Mouse (Mus musculus): ENCODE results near the gene Krtap6-5.
"Not testable (repeated sequence)": the region's sequence is repeated elsewhere in the genome, so short reads cannot be mapped to it uniquely, and the experiment has no call there.

Krtap6-5 gene

GRCm38 (mm10) chr16:89047783-89048182 is at the start of gene Krtap6-5:
Krtap6-5 (minus strand) TSS chr16:89047883.
- no peak for DNase-seq (ENCODE audit: low spot score in 2 of 2)

GRCm38 (mm10) chr16:89071041-89071440 is 23.4 kb upstream of the Krtap6-5 start:
- DNase-seq (ENCODE audit: low spot score in 2 of 2): not testable (repeated sequence)

- DNase-seq (ENCODE audit: low spot score in 2 of 2): not testable (repeated sequence)
These were observed 16.2 kb upstream of the Krtap6-5 start, which contains the start of gene 1110025L11Rik for GRCm38 (mm10) chr16:89063902-89064301. 1110025L11Rik (minus strand) TSS chr16:89064002.

- not testable (repeated sequence) for DNase-seq (ENCODE audit: low spot score in 2 of 2)
These were observed 6.3 kb downstream of the Krtap6-5 start, which contains the start of gene Gm10228 for GRCm38 (mm10) chr16:89041372-89041771. Gm10228 (minus strand) TSS chr16:89041472.

GRCm38 (mm10) chr16:89031399-89031798 is 16.3 kb downstream of the Krtap6-5 start, which contains the start of gene Krtap6-1:
Krtap6-1 (plus strand) TSS chr16:89031699.
- DNase-seq (ENCODE audit: low spot score in 2 of 2): not testable (repeated sequence)

GRCm38 (mm10) chr16:89014984-89015383 is 32.7 kb downstream of the Krtap6-5 start, which contains the start of gene Gm10229:
Gm10229 (plus strand) TSS chr16:89015284.
- not testable (repeated sequence) for DNase-seq (ENCODE audit: low spot score in 2 of 2)

- no peak for DNase-seq (ENCODE audit: low spot score in 2 of 2)
These were observed 33.7 kb downstream of the Krtap6-5 start for GRCm38 (mm10) chr16:89013973-89014372.

GRCm38 (mm10) chr16:89010659-89011058 is 37.0 kb downstream of the Krtap6-5 start, which contains the start of gene Krtap22-2:
Krtap22-2 (minus strand) TSS chr16:89010759.
- DNase-seq (ENCODE audit: low spot score in 2 of 2): no peak
